Comparison of ENCODE assay signal across 18 mouse cellular contexts in the genomic region with DNA sequence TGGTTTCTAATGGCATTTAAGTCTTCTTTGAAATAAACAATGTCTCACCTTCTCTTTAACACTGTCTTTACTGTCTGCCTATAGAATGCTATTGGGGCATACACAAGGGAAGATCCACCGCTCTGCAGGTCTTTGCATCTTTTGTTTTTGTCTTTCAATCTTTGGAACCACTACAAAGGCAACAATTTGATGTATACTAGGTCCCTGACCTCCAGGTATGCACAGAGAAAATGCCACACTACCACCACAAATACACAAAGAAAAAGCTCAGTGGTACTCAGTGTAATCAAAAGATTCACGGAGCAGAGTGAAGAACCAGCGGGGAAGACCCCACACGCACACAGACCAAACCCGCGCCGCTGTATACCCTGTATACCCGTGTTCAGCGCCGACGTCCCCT. TPM values are rescaled to one million over a fixed set of nuclear protein-coding genes. Genes with fewer than 3 reads are reported as not detected.
DNase-seq lines count a peak whose midpoint lies in the region; ATAC-seq lines count a peak whose summit lies in the region.
"Had no signal": no experiment of that assay in that cellular context is flagged by ENCODE, and none has a peak within 500 bp of the region (broad histone marks: within the 10 kb centered on the region; RNA-seq: fewer than 3 reads in every experiment).

Gene Gm20379, plus strand, starts transcription at position 301 of the 400 bp plus-strand sequence.

- ATAC-seq in inflammation-experienced regulatory T-cells, adult 6 months: no peak
- ATAC-seq: activated CD4-positive, CD25-positive, alpha-beta regulatory T cell, adult 4 months; CD4-positive, CD25-positive, alpha-beta regulatory T cell, adult 4 months; Patski had no signal

- DNase-seq in cerebellum, adult 8-10 months: no peak
- DNase-seq: adrenal gland, adult 2 months; adrenal gland, adult 8-10 months; adrenal gland, postnatal 10 days; adrenal gland, postnatal 14 days; adrenal gland, postnatal 25 days; adrenal gland, postnatal 36 days; B cell, adult 2 months; cerebellum, adult 11 months; cerebellum, adult 11-12 months; cerebellum, adult 18-20 months; cerebellum, adult 2 months had no signal

RNA-seq across cellular contexts. Expression of gene Gm20379, which starts in this region (rescaled TPM):
- polyA plus RNA-seq in inflammation-experienced regulatory T-cells, adult 6 months (2017; shearing (Covaris generic)): 10 to 100 TPM in 2 of 3 experiments, 1 to 10 TPM in 1; 8.7 to 17.3 (median 10.3) TPM
- polyA plus RNA-seq: adrenal gland, adult 2 months; brain, embryonic 14.5 days; cerebellum, adult 2 months; G1E; Patski had no signal
